Mouse (Mus musculus) gastrocnemius, postnatal 36 days (tissue): ENCODE measurements around the gene Slit2. TPM values are rescaled to one million over a fixed set of nuclear protein-coding genes. Genes with fewer than 3 reads are reported as not detected.
A peak's percentile ranks its signal among the peaks of the same experiment; 100 is the strongest.

Experiments
- DNase-seq, 2 experiments: peaks; one replicate each; pipeline ENCODE4 v3.0.0; 2022
- intact Hi-C: fragments of 180-260 bp; cut with DNase I; formaldehyde crosslinking; loops from one replicate; pipeline ENCODE4 v1.15.1; 2025
- long read RNA-seq, 2 experiments: library from polyadenylated mRNA; stranded (forward); transcript quantifications; one replicate each; pipeline ENCODE4 v2.0.0; 2021
- total RNA-seq, 2 experiments: library from RNA; stranded (reverse); gene quantifications; 2 replicates each; pipeline ENCODE4 v1.2.3; 2021

The Slit2 gene
- under 1 TPM; 0.89 to 0.99 TPM for total RNA-seq
- long read RNA-seq, experiment 1: 0 reads
- long read RNA-seq, experiment 2: 0 reads

DNA sequence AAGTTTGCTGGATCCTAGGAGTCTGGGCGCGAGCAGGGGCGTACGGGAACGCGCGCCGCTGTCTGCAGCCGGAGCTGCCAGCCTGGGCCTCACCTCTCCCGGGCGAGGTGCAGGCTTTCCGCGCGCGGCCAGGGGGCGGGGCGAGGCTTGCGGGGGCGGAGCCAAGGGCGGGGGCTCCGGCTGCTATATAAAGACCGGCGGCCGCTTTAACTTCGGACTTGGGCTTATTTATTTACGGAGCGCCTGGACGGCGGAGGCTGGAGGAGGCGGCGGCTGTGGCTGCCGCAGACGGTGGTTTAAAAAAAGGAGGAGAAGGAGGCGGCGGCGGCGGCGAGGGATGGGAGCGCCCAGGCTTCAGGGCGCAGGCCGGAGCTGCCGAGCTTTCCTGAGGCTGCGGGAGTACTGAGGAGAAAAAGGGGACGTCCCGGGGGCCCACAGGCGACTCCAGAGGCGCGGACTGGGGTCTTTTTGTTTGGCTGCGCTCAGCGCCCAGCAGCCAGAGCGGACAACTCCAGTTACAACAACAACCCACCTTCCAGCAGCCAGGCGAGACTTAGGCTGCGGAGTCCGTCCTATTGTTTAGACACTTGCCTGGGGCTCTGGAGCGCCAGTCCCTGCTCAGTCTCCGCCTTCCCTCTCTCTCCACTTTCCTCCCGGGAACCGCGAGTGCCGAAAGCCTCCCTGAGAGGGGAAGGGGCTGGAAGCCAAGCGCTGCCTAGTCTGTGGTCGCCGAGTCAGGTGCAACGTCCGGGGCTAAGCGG, at the start of gene Slit2:
Gene Slit2 (plus strand): TSS at position 198 of the 761 bp plus-strand sequence.
- intact Hi-C loops: no loop called here

DNA sequence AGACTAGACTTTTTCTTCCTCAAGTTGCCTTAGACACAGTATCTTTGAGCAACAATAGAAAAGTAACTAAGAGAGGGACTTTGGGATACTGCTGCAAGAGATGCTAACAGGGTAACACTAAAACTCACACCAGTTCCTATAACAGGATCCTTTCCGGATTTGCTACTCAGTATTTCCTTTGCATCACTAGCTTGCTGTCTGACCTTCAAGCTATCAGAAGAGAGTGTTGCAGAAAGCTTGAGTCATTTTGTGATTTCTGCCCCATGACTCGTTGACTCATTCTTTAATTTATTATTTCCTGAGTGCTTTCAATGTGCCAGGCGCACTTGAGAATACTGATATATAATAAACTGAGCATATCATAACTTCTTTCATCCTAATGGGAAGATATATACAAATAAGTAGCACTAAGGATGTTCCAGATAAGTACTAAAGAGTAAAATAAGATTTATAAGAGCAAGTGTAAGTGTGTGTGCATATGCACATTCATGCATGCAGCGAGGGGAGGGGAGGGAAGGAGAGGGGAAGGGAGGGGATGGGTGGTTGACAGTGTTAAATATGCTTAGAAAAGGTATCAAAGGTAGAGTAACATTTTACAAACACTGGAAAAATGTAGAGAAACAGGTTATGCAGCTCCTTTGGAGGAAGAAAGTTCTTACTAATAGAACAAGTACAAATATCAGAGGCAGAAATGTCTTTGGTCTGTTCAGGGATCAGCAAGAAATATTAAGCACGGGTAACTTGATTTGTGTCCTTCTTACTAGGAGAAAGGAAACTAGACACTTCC, 44.2 kb upstream of the Slit2 start:
- intact Hi-C loops: no loop called here
- DNase-seq: no peak

More for the DNA sequence above, at the start of gene Slit2:
- peak; percentile 61 to 70 for DNase-seq

DNA sequence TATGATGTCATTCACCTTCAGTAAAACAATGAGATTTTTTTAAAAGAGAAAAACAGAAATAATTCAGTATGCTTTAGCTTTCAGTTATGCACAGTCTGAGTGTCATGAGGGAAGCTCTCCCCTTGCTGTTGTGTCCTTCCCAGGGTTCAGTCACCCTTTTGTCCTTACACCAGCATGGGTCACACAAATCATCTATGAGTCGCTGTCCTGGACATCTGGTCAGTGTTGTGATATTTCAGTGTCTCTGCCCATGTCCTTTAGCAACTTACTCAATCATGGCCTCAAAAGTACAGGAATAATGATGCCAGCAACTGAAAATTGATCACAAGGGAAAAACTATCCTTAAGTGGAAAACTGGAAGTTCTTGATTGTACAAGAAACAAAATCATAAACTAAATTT, 26.5 kb upstream of the Slit2 start:
- intact Hi-C loops: no loop called here
- DNase-seq: no peak

DNA sequence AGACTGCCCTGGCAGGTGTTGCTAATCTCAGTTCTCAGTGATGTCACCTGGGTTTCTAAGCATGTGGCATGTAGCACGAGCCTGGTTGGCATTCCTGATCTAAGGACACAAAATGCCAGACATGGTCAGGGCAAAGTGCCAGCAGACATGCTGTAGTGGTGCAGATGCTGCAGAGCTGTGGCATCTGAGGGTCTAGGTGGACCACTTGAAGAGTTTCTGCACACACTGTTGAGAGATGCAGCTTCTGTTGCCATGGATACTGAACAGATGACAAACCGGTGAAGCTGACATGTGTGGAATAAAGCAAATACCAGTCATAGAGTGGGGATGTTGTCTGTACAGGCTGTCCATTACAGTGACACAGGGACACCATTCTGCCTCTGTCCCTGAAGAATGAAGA, 7.1 kb upstream of the Slit2 start:
- DNase-seq: no peak
- intact Hi-C loops: no loop called here

DNA sequence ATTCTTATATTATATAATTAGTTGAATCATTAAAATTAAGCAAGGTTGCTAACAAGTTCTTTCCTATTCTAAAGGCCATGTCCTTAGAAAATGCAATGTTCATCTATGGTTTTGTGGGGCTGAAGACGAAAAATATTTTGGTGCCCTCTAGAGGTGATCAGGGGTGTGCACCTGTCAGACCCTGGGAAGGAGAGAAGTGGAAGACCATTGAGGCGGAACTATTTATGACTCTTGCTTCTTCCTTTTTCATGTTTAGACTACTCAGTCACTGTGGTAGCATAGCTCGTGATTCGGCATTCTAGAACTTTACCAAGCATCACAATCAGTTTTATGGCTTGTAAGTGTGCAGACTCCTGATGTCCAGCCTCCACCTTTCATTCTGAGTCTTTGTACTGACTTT, 3.6 kb upstream of the Slit2 start:
- intact Hi-C loops: no loop called here

DNA sequence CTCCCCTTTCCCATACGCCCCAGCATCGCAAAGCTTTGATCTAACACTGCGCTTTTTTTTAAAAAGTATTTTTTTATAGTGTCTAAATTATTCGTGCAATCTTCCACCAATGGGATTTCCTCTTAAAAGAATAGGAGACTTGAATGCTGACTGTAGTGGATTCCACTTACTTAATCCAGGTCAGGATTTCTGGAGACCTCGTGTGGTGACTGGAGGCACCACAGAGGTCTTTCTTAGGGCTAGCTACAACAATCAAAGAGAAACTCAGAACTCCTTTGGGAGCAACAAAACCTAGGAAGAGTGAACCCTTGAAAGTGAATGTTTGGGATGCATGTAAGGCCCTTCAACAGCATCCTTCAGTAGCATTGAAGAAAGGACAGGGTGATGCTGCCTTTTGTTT, 2.5 kb upstream of the Slit2 start:
- intact Hi-C loops: no loop called here
- DNase-seq: no peak

More for the DNA sequence above, 3.6 kb upstream of the Slit2 start:
- DNase-seq: no peak

DNA sequence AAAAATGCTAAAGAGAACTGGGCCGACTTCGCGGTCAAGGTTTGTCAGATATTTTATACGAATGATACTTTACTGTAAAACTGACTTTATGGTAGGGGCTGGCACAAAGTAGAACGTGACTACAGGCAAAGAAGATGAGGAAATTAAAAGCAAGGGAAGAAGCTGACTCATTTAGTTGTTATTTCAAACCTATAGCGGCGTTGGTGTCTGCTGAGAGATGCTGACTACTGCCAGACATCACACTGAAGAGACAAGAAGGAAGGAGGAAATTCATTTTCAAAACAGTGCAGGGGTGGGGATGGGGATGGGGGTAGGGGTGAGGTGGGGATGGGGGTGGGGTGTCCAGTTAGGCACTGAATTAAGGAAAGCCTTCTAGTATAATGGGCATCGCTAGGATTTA, 987 bp upstream of the Slit2 start:
- intact Hi-C loops: no loop called here

DNA sequence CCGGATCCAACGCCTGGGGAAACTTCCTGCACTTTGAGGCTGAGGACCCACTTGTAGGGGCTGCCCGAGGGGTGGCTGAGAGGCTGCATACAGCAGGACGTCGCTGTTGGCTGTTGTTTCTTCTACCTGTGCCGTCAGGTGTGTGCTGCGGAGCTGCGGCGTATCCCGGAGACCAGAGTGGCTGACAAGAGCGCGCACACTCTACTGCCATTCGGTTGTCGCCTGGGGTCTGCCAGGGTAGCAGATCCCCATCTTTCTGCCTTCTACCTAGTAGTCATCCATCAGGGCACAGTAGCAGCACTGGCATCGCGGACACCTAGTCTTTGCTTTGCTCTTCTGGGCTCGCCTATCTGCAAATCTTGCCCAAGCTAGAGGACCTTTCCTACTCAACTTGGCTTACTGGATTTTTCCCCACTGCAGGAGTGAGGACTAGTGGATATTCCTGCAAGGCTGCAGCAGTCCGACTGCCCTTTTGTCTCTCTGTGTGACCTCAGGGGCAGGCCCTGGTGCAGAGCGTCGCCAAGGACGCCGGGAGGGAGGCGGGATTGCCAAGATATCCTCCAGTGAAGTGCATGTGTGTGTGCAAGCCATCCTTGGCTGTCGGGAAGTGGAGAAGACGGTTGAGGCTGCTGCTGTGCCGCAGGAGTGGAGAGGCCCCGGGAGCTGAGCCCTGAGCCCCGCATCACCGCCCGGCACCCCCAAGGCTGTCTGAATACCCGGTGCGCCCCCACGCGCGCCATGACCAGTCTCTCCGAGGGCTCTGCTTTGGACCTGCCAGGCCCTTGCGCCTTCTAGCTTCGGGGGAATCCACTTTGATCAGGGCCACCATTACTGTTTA, 1.0 kb downstream of the Slit2 start:
- intact Hi-C loops: no loop called here
- no peak for DNase-seq

More for the DNA sequence above, 987 bp upstream of the Slit2 start:
- no peak for DNase-seq

DNA sequence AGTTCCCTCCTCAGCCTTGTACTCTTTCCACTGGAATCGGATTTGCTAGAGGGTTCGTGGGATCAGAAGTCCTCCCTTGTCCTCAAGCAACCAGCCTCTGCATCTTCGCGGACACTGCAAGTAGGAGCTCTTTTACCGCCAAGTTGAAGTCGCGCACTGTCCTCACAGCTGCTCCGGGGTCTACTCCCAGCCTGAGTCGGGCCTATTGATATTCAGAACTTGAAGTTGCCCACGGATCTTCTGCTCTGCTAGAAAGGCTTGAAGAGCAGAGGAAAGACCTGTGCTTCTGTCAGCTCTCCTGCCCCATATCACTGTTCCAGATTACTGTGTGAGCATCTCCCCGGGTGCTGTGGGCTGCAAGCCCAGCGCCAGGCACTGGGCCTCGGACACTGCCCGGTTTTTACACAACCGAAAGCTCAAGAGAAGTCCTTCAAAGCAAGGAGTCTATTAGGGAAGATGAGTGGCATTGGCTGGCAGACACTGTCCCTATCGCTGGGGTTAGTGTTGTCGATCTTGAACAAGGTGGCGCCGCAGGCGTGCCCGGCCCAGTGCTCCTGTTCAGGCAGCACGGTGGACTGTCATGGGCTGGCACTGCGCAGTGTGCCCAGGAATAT, 1.8 kb downstream of the Slit2 start:
- DNase-seq: no peak
- intact Hi-C loops: no loop called here

DNA sequence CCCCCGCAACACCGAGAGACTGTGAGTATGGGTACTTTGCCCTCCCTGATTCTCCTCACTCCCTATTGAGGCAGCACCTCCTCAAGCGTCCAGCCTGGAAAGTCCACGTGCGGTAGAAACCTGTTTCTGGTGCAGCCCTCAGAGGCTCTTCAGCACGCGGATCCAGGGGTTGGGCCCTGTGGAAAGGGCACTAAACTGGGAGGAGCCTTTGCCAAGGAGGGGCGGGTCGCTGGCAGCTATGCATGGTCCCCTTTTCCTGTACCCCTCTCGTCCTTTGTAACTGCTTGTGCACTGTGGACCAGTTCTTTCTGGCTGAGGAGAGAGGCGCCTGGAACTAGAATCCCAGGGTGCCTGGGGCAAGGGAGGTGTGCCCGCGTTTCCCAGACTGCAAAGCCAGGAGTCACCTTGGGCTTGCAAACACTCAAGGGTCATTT, 2.3 kb downstream of the Slit2 start:
- intact Hi-C loops: no loop called here
- no peak for DNase-seq

DNA sequence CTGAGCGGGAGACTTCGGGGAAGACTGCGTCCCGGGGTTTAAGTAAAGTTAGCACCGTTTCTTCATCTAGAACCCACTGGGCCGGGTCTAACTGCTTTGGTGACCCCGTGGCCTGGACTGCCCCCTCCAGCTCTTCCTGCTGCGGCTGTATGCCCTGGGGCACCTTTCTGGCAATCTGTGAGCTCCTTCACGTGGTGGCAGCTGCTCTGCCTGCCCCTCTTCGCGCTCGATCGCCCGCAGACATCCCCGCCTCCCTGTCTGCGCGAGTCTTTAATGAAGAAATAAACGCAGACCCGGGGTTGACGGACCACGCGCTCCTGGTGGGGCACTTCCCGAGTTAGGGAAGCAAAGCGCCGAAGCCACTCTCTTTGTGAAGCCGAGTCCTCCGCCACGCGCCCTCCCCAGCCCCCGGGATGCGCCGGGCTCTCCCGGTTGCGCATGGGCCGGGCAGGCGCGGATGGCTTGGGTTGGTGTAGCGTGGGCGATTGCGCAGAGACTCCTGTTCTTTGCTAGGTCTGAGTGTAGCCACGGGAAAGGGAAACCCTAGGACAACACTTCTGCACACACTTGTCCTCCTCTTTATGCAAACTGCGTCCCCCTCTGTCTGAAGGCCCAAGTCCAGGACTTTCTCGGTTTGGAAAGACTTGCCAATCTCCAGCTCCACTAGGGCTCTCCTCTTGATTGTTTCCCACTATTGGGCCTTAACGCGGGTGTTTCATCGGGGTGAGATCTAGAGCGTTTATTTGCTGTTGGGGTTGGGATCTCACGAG, 3.1 kb downstream of the Slit2 start:
- intact Hi-C loops: no loop called here
- DNase-seq: no peak

DNA sequence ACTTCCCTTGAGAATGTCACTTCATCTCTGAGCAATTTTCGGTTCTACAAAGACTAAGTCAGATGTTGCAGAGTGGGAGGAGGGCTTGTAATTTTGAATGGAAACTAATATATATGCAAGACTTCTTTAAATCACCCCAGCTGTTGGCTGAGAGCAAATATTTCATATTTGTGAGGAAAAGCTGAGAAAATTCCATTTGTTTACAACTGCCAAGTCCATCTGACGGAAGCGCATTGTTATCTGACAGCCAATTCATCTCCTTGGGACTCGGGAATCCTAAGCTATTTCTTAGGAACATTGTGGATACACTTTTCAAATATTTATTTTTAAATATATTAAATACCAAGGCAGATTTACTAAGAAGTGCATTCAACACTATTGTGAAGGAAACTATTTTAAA, 8.0 kb downstream of the Slit2 start:
- intact Hi-C loops: no loop called here
- DNase-seq: no peak

DNA sequence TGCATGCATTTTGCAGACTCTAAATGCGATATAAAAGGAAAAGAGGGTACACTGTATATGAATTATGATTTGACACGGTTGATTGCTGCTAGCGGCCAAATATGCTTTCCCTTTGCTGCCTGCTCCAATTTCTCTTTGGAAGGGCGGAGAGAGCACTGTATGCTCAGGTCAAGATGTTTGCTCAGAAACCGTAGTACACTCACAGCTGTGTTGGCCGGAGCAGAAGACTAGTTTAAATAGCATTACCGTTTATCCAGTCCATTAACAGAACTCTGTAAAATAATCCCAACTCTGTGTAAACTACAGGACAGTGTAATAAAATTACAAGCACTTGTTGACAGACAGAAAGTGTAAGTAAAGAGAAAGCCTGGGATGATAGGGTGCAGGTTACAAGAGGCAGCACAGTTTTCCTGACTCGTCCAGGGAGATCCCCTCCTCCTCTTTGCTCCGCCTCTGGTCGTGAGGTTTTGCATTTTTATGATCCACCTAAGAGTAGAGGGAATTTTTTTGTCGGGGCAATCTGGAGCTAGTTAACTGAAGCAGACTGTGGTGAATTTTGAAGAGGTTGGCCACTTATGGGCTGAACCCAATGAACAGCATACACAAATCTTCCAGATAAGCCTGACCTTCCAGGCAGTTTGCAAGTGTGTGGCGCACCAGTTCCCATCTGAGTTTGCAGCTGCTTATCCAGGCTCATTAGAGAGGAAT, 20.9 kb downstream of the Slit2 start:
- DNase-seq: no peak
- intact Hi-C loops: no loop called here

DNA sequence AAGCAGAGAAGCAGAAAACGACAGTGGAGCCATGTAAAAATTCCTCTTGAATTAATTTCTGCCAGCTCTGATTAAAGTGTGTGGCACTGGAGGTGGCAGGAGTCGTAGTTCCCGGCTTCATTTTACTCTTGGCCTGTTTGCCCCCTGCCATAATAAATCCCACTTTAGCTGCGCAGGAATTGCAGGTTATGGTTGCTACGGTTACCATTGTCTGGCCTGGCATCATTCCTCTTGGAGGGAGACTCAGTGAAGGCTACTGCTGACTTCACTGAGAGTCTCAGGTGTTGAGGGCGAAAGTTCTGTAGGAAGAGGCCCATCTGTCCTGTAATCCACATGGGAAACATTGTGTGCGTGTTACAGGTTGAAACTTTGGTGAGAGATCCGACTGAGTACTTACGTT, 22.6 kb downstream of the Slit2 start:
- DNase-seq: no peak
- intact Hi-C loops: no loop called here

DNA sequence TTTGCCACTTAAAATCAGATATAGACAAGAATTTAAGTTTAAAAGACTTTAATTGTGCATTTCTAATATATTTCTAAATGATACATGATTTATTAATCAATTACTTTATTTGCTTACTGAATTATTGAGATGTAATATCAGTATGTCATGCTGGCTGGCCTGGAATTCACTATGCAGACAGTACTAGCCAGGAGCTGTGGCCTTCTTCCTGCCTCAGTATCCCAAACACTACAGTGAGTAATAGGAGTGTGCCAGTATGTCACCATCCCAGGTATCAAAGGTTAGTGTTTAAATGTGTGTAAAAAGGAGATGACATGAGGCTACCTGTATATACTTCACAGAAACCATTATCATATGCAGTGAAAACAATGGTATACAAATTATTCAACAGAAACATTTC, 23.1 kb downstream of the Slit2 start:
- intact Hi-C loops: no loop called here
- no peak for DNase-seq

DNA sequence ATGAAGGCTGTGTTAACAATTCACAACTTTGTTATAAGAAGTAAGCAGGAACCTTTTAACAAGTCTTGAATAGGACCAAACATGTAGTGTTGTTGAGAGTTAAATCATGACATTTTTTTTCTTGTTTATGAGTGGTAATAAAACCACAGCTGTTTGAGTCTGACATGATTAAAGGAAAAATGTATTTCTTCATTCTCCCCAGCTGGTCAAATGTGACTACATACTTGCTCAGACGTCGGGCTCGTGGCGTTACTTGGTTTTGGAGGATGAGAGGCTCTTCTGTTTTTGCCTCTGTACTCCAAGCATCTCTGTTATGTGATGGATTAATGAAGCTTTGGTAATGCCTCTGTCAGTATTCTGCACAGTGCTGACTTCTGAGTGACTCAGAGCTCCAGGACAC, 40.5 kb downstream of the Slit2 start:
- DNase-seq: no peak
- intact Hi-C loops: no loop called here

DNA sequence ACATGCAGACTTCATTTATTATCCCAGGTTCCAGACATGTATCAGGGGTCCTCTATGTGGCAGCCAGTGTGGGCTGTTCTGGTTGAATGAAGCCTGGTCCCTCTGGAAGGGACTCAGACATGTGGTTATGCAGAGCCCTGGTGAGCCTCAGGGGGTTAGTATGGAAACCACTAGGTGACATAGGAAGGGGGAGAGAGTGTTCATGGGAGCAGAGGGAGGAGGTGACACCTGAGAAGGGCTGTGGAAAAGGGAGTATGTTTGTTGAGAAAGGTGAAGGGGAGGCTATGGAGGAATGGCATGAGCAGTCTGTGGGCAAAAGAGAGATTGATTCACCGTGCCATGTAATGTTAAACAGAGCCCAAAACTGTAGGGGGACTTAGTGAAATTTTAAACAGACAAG, 51.9 kb downstream of the Slit2 start:
- intact Hi-C loops: no loop called here
- DNase-seq: no peak

DNA sequence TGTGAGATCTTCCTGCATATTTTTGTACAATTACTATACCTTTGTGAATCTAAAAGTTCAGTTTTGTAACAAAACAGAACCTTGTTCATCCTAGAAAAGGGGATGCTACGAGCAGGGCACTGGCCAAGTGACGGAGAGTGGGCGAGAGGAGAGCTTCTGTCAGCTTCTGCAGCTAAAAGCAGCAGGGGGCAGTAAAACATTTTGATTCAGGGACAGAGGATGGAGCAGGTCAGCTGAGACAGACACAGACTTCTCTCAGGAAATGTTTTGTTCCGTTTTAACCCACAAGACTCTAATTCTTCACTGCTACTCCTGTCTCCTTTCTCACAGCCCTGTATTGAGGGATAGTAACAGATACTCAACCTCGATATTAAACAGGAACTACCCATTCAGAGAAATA, 55.1 kb downstream of the Slit2 start:
- DNase-seq: no peak
- intact Hi-C loops: no loop called here
